Mouse (Mus musculus): ENCODE measurements at regions not wholly inside any gene's neighbourhood (a gene's known extent, or its start where the extent isn't known, plus 50 kb on each side); places are given as distances from the start of the nearest gene placed in this dataset.

- TF ChIP-seq CTCF (IDR thresholded peaks at IDR 0.05; ENCODE audit: low read depth, low read length) = no peak
- TF ChIP-seq POLR2A (IDR thresholded peaks at IDR 0.05; ENCODE audit: extremely low read depth, insufficient read depth, low read length) = no peak
These were observed 153.5 kb downstream of the Ankrd50 start for GRCm38 (mm10) chr3:38331169-38331568.
